Mouse (Mus musculus) cortical plate, adult 2 months (tissue): ENCODE data around the gene Htr3b. TPM values are rescaled to one million over a fixed set of nuclear protein-coding genes. Genes with fewer than 3 reads are reported as not detected.

Source experiments
- H3K27ac ChIP-seq: fragments of 200-500 bp; 2 replicates; pipeline ENCODE4 v1.5.1; 2012; ENCODE audit warnings: low read length, control low read depth, inconsistent platforms; ENCODE audit not compliant: insufficient read depth
- H3K4me1 ChIP-seq: fragments of 200-500 bp; 2 replicates; pipeline ENCODE4 v1.6.1; 2011; ENCODE audit warnings: low read length; ENCODE audit not compliant: control insufficient read depth, insufficient read depth
- H3K4me3 ChIP-seq: fragments of 200-500 bp; 2 replicates; pipeline ENCODE4 v1.5.1; 2011; ENCODE audit warnings: mild to moderate bottlenecking, low read length, control low read depth; ENCODE audit not compliant: insufficient read depth
- CTCF ChIP-seq: fragments of 200-500 bp; IDR thresholded peaks from 2 replicates; pipeline ENCODE4 v1.5.1; 2011; ENCODE audit warnings: mild to moderate bottlenecking, control low read depth, low read length; ENCODE audit not compliant: insufficient read depth; ENCODE audit errors: extremely low read depth
- POLR2A ChIP-seq: fragments of 200-500 bp; IDR thresholded peaks from 2 replicates; pipeline ENCODE4 v1.6.1; 2011; ENCODE audit warnings: mild to moderate bottlenecking, low read length, control low read depth; ENCODE audit not compliant: insufficient read depth; ENCODE audit errors: extremely low read depth
- polyA plus RNA-seq: library from polyadenylated mRNA; depleted of rRNA; stranded (reverse); fragments of >200 nt; gene quantifications from 2 replicates; pipeline ENCODE4 v1.2.3, GENCODE M21; 2012

Gene Htr3b
- polyA plus RNA-seq, 1 experiment = not detected

GRCm38 (mm10) chr9:48981827-48982226 lies 17.0 kb upstream of the Htr3b start:
- H3K27ac ChIP-seq = no peak overlapping the region
- TF ChIP-seq CTCF (no peak), POLR2A (no peak)
- no peak overlapping the region for H3K4me3 ChIP-seq
- H3K4me1 ChIP-seq = peaks cover 1% of the 10 kb centered on the region; the same call in 1 of the 2 replicates

GRCm38 (mm10) chr9:48980781-48981180 lies 16.0 kb upstream of the Htr3b start:
- Histone ChIP-seq H3K4me1 (no peaks in the 10 kb centered on the region), H3K4me3 (no peak overlapping the region), H3K27ac (no peak overlapping the region)
- TF ChIP-seq POLR2A (no peak), CTCF (no peak)

GRCm38 (mm10) chr9:48980371-48980770 lies 15.6 kb upstream of the Htr3b start:
- Histone ChIP-seq H3K27ac (no peak overlapping the region), H3K4me3 (no peak overlapping the region), H3K4me1 (no peaks in the 10 kb centered on the region)
- no peak for TF ChIP-seq CTCF
- no peak for TF ChIP-seq POLR2A

- H3K27ac ChIP-seq = no peak overlapping the region
- no peaks in the 10 kb centered on the region for H3K4me1 ChIP-seq
- H3K4me3 ChIP-seq = no peak overlapping the region
- no peak for TF ChIP-seq CTCF
These were observed 12.0 kb upstream of the Htr3b start for GRCm38 (mm10) chr9:48976661-48977355.

DNA sequence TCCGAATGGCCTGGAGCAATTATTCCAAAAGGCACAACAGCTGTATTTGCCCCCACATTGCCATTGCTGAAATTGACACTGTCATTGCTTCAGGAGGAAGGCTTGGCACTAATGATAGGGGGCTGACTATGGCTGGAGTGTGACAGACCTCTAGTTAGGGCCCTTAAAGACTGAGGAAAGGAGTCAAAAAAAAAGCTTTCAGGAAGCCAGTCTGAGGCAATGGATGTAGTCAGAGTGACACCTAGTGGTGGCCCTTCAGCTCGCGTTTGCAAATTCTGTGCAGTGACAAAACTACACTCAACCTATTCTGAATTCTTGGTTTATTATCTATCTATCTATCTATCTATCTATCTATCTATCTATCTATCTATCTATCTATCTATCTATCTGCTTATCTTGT lies 7.7 kb upstream of the Htr3b start:
- TF ChIP-seq CTCF (peak; percentile 87), POLR2A (no peak)
- H3K27ac ChIP-seq = no peak overlapping the region
- no peaks in the 10 kb centered on the region for H3K4me1 ChIP-seq
- no peak overlapping the region for H3K4me3 ChIP-seq

GRCm38 (mm10) chr9:48962131-48962530 lies 2.7 kb downstream of the Htr3b start:
- no peak for TF ChIP-seq POLR2A
- H3K4me1 ChIP-seq = no peaks in the 10 kb centered on the region
- no peak overlapping the region for H3K27ac ChIP-seq
- H3K4me3 ChIP-seq = no peak overlapping the region

- no peaks in the 10 kb centered on the region for H3K4me1 ChIP-seq
- H3K4me3 ChIP-seq = no peak overlapping the region
- TF ChIP-seq CTCF (no peak), POLR2A (no peak)
- H3K27ac ChIP-seq = no peak overlapping the region
These were observed 3.5 kb downstream of the Htr3b start for GRCm38 (mm10) chr9:48961314-48961713.

DNA sequence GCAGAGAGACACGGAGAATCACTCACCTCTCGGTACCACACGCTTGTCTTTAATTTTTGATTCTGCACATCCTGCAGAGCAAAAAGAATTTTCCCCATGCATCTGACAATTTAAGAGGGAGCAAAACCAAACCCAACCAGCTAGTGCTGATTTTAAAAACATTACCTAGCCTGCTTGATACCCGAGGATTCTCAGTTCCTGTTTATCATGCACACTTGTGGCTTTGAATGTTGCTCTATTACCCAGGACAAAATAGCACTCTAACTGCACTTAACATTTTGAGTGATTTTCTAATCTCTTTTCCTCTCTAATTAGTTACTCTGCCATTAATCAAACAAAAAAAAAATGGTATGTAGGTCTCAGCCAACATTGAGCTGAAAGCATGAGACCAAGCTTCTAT lies 17.2 kb downstream of the Htr3b start:
- no peak overlapping the region for H3K27ac ChIP-seq
- H3K4me3 ChIP-seq = no peak overlapping the region
- H3K4me1 ChIP-seq = peaks cover 2% of the 10 kb centered on the region; the same call in 1 of the 2 replicates
- no peak for TF ChIP-seq CTCF
- TF ChIP-seq POLR2A = no peak

DNA sequence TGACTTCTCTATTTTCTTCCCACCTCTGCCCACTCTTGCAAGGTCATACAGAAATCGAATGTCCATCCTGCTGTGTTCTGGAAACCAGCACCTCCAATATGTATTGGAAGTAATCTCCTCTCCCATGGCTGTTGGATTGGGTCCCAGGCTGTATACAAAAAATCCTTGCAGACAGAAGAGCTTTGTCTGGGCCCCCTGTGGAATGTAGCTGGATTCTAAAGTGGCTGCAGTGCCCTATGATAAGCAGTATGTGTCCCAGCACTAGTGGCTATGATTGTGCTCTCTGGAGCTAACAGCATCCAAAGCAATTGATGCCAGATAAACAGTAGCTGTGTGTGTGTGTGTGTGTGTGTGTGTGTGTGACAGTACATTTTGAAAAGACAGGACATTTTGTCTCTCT lies 22.4 kb downstream of the Htr3b start:
- TF ChIP-seq CTCF = no peak
- TF ChIP-seq POLR2A = no peak
- H3K27ac ChIP-seq = no peak overlapping the region
- no peak overlapping the region for H3K4me3 ChIP-seq
- no peaks in the 10 kb centered on the region for H3K4me1 ChIP-seq

DNA sequence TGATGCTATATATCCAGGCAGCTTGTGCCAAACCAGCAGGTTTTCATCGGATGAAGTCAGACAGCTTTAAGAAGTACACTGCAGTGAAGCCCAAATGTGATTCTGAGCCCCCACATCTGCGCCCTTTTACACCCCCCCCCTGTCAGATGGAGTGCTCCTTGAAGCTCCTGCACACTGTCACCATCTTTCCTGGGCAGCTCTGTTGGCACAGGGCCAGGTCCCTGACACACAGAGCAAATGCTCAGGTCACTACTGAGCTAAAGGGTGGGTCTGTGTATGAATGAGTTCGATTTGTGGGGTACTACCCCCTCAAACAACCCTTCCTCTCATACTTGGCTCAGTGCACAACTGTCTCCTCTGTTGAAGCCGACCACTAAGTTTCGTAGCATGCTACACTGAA lies 35.4 kb downstream of the Htr3b start:
- no peak for TF ChIP-seq POLR2A
- no peak for TF ChIP-seq CTCF
- no peak overlapping the region for H3K27ac ChIP-seq

DNA sequence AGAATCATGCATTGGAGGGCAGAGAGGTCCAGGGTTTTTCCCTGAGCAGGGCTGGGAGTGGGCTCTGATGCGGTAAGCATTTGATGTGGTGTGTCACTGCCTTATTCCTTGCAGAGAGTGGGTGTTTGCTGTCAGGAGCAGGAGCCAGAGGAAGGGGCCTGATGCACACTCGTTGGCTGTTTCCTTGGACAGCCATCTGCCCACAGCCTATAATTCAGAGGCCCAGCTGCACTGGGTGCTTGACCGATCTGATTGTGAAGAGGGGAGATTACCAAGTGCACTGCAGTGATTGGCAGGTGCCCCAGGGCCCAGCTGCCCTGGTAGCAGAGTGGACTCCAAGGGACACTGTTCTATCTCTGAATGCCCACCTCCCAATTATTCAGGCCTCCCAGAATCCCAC lies 36.0 kb downstream of the Htr3b start:
- H3K4me3 ChIP-seq = no peak overlapping the region
- TF ChIP-seq CTCF (no peak), POLR2A (no peak)
- H3K27ac ChIP-seq = no peak overlapping the region
- H3K4me1 ChIP-seq = no peaks in the 10 kb centered on the region

More for the DNA sequence above, 35.4 kb downstream of the Htr3b start:
- Histone ChIP-seq H3K4me3 (no peak overlapping the region), H3K4me1 (no peaks in the 10 kb centered on the region)
